Mouse (Mus musculus) macrophage (primary cell): ENCODE data around the gene Crhbp. TPM values are rescaled to one million over a fixed set of nuclear protein-coding genes. Genes with fewer than 3 reads are reported as not detected.

Experiments used
- H3K27ac ChIP-seq: fragments of 350-480 bp; formaldehyde crosslinking; 2 replicates; pipeline ENCODE4 v1.9.0; 2021
- H3K36me3 ChIP-seq: fragments of 350-480 bp; formaldehyde crosslinking; 2 replicates; pipeline ENCODE4 v1.9.0; 2021; ENCODE audit errors: inconsistent target
- H3K4me3 ChIP-seq: fragments of 350-480 bp; formaldehyde crosslinking; 2 replicates; pipeline ENCODE4 v1.9.0; 2021; ENCODE audit errors: inconsistent target
- H3K79me2 ChIP-seq: fragments of 350-480 bp; formaldehyde crosslinking; 2 replicates; pipeline ENCODE4 v1.9.0; 2021; ENCODE audit errors: inconsistent target
- WGBS: methylation state at CpG from one replicate; pipeline ENCODE4 v1.1.7; 2026; ENCODE audit warnings: inconsistent platforms; ENCODE audit not compliant: missing documents; 5-methylcytosine and 5-hydroxymethylcytosine counted together
- polyA plus RNA-seq: library from polyadenylated mRNA; stranded (reverse); fragments of 250-400 nt; gene quantifications from 3 replicates; pipeline ENCODE4 v1.2.4, GENCODE M21; 2018; ENCODE audit warnings: inconsistent platforms

The Crhbp gene
- polyA plus RNA-seq, 1 experiment from 2014 or later, result not detected

DNA sequence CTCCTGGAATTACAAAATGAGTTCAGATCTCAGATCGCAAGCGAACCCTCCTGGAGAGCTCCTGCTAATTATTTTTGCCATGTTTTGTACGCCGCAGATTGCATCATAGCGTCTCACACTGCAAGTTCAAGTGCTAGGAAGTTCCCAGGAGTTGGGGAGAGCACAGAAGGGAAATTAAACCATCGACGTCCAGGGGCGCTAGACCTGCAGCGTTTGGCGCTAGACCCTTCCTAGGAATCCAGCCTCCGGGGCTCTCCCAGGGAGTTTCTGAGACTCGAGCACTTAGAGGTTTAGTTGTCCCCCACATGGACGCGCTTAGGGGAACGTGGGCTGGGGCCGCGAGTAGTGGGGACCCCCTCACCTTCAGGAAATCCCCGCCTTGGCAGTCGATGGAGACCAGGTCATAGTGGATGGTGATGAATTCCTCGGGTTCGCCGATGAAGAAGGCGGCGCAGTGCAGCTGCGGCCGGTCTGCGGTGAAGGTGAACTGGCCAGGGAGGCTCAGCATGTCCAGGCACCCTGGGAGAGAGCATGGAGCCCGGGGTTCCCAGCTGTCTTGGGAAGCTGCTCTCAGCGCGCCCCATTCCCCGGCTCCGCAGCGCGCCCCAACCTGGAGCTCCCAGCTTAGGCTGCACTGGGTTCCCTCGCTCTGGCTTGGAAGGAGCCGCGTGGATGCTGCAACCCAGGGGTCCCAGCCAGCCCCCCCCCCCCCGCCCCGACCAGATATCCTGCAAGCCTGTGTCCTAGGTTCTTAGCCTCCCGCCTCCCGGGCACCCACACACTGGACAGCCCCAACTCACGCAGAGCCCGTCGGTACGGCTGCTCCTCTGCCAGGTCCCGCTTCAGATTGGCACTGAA lies 1.1 kb downstream of the Crhbp start:
- H3K79me2 ChIP-seq, result no peaks in the 10 kb centered on the region
- 5% methylated on average over 44 of the region's 46 CpGs for WGBS
- no peaks in the 10 kb centered on the region for H3K36me3 ChIP-seq
- H3K27ac ChIP-seq, result no peak overlapping the region
- no peak overlapping the region for H3K4me3 ChIP-seq

DNA sequence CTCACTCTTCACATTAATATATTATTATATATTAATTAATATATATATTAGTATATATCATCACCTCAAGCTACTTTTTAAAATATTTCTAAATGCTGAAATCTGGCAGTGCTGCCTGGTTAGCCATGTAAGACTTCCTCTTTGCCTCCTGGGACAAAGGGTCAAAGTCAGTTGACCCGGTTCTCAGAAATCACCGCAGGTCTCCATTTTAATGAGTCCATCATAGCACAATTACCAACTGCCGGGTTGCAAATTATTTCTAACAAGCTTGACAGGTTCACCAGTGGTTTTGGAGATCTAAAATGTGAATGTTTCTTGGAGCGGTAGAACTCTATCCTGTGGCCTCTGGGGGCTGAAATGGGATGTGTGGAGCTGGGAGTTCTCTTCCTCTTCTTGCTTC lies 1.8 kb downstream of the Crhbp start:
- Histone ChIP-seq H3K4me3 (no peak overlapping the region), H3K27ac (no peak overlapping the region), H3K79me2 (no peaks in the 10 kb centered on the region), H3K36me3 (no peaks in the 10 kb centered on the region)
- 36% methylated on average over 4 of the region's 4 CpGs for WGBS

DNA sequence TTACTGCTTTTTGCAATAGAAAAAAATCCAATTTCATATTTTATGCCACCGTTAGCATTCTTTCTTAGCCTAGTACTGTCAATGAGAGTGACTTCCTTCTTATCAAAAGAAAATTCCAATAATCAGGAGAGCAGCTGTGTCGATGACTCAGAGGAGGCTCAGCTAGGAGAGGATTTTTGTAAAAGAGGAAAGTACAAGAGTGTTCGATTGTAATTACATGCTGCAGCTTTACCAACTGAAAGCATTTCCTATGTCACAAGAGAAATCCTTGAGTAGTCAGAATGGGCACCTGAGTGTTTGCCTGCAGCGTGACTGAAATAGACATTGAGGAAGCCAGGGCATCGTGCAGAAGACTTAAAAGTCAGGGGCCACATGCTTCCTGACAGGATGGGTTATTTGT lies 5.2 kb downstream of the Crhbp start:
- Histone ChIP-seq H3K27ac (no peak overlapping the region), H3K79me2 (no peaks in the 10 kb centered on the region), H3K4me3 (no peak overlapping the region), H3K36me3 (no peaks in the 10 kb centered on the region)
- WGBS, result 51% methylated on average over 5 of the region's 5 CpGs

DNA sequence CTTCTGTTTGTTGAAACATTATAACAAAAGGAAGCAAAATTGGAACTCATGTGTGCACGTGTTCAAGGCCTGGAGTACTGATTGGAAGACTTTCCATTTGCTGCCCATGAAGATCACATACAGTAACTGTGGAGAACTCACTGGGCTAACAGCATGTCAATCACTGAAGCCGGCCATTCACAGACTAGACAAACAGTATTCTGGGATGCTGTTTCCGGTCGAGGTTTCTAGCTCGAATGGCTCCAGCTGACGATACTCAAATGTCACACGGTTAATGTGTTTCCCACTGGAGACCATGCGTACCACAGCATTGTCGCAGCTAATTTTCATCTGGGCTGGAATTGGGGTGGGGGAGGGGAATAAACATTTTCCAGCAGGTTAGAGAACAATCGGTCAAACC lies 13.0 kb downstream of the Crhbp start:
- 94% methylated on average over 10 of the region's 10 CpGs for WGBS
- Histone ChIP-seq H3K27ac (no peak overlapping the region), H3K36me3 (no peaks in the 10 kb centered on the region), H3K4me3 (no peak overlapping the region), H3K79me2 (no peaks in the 10 kb centered on the region)

DNA sequence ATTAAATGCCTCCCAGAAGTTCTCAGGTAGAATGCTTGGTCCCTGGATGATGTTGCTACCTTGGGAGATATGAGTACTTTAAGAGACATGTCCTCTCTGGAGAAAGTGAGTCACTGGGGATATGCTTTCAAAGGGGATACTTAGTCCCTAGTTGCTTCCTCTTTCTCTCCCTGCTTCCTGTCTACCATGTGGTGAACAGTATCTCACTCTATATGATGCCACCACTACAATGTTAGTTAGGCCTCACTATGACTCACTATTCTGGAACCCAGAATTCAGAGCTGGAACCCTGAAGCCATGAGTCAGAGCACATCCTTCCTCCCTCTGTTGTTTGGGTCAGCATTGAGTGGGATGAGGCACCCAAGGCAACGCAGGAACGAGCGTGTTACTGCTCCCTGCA lies 17.2 kb downstream of the Crhbp start:
- 48% methylated on average over 3 of the region's 3 CpGs for WGBS
- Histone ChIP-seq H3K36me3 (no peaks in the 10 kb centered on the region), H3K27ac (no peak overlapping the region), H3K4me3 (no peak overlapping the region), H3K79me2 (no peaks in the 10 kb centered on the region)

DNA sequence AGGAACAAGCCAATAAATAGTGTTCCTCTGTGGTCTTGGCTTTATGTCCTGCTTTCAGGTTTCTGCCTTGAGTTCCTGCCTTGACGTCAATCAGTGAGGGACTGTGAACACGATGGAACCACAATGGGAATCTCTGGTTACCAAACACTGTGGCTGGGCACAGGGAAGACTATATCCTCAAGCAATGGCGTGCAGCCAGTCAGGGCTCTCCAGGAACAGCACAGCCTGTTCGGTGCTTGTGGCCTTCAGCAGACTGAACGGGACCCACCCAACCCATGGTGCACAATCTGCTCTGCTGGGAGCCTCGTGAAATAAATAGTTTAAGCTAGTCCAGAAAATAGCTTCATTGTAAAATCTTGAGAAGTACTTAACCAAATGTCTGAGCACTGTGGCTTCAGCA lies 18.3 kb downstream of the Crhbp start:
- 90% methylated on average over 6 of the region's 6 CpGs for WGBS
- no peak overlapping the region for H3K27ac ChIP-seq
- no peaks in the 10 kb centered on the region for H3K79me2 ChIP-seq
- H3K36me3 ChIP-seq, result no peaks in the 10 kb centered on the region
- no peak overlapping the region for H3K4me3 ChIP-seq

DNA sequence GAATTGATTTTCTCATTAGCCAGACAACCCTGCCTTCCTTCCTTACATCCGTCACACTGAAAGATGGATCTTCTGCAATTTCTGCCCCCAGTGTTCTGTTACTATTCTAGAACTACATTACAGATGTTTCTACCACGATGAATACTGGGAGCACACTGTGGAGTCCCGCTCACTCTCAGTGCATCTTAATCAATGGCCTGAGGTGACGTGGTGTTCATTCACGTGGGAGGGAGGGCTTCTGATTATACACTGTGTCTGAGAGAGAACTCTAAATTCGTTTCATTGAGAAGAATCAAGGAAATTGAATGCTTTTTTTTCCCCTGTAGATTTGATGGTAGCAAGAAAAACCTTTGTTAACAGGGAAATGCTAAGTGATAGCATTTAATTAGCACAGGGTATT lies 19.2 kb downstream of the Crhbp start:
- Histone ChIP-seq H3K4me3 (no peak overlapping the region), H3K79me2 (no peaks in the 10 kb centered on the region)
- WGBS, result 86% methylated on average over 6 of the region's 6 CpGs

DNA sequence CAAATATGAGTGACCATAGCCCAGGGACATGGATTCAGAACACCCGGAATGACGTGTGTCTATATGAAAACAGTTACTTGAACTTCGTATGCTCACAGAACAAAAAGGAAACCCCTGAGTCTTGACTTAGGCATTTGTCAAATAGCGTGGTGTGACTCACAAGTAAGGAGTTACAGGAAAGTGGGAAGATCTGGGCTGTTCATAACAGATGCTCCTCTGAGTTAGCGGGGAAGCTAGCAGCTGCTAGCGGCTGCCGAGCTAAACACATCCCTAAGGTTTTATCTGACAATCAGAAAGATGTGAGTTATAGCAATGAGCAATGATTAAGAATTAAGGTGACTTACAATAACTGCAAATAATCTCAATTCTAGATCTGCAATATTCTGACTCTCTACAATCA lies 19.8 kb downstream of the Crhbp start:
- Histone ChIP-seq H3K4me3 (no peak overlapping the region), H3K27ac (no peak overlapping the region), H3K79me2 (no peaks in the 10 kb centered on the region), H3K36me3 (no peaks in the 10 kb centered on the region)
- 92% methylated on average over 7 of the region's 7 CpGs for WGBS

More for the DNA sequence above, 19.2 kb downstream of the Crhbp start:
- Histone ChIP-seq H3K36me3 (no peaks in the 10 kb centered on the region), H3K27ac (no peak overlapping the region)

DNA sequence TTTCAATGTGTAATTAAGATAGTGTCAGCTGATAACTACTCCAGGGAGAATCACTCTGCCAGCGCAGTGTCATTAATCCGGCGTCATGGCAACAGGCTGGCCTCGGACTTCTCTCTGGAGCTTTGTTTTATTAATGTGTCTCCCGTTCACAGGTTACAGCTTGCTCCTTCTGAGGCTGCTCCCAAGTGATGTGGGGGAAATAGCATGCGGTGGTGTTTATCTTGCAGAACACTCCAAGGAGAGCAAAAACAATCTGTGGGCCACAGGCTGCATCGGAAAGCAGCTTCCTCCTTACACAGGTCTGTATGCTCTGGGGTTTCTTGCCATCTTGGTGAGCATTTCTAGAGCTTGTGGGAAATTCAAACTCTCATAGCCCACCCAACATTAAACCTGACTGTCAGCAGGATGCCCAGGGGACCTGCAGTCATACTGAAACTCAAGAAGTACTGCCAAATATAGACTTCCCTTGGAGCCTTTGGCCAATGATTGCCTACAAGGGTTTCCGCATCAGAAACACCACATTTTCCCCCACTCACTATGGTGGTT lies 25.4 kb downstream of the Crhbp start:
- WGBS, result 47% methylated on average over 8 of the region's 8 CpGs
- H3K36me3 ChIP-seq, result no peaks in the 10 kb centered on the region
- no peak overlapping the region for H3K27ac ChIP-seq
- H3K4me3 ChIP-seq, result no peak overlapping the region
- no peaks in the 10 kb centered on the region for H3K79me2 ChIP-seq

DNA sequence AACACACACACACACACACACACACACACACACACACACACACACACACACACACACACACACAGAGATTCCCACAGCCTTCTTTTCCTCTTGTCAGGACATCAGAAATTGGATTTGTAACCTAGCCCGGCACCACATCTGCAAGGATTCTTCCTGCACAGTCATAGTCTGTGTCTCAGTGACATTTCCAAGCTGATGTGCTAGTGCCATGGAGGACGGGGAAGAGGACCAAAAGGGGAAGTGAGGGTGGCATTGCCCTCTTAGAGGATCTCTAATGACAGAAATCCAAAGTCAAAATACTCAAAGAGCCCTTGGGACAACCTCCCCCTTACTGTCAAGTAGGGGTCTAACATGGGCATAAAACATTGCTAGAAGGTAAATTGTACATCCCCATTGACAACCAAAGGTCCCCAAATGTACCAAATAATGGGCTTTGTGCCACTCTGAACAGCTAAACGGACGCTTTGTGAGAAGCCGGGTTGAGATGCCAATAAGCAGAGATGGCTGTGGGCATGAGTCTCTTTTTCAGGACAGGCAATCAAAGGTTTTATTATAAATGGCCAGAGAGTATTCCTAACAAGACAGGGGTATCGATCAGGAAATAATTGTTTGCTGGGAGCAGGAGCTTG lies 26.0 kb downstream of the Crhbp start:
- Histone ChIP-seq H3K27ac (no peak overlapping the region), H3K36me3 (no peaks in the 10 kb centered on the region)
- WGBS, result 65% methylated on average over 6 of the region's 6 CpGs

DNA sequence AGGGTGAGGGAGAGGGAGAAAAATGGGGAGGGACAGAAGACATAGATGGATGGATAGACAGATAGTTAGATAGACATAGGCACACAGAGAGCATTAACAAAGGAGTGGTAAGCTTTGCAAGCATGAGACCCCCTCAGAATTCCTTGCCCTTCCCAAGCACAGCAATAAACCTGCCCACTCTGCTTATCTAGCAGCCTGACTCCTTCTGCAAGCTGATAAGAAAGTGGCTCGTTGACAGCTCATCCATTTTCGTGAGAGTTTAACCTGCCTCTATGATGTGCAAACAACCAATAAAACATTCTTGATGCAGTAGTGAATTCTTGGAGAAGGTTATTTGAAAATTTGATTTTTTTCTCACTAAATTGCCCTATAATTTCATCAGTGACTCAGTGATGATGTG lies 32.5 kb downstream of the Crhbp start:
- Histone ChIP-seq H3K36me3 (no peaks in the 10 kb centered on the region), H3K4me3 (no peak overlapping the region), H3K79me2 (no peaks in the 10 kb centered on the region), H3K27ac (no peak overlapping the region)
- 37% methylated on average over 2 of the region's 2 CpGs for WGBS

More for the DNA sequence above, 26.0 kb downstream of the Crhbp start:
- H3K79me2 ChIP-seq, result no peaks in the 10 kb centered on the region
- no peak overlapping the region for H3K4me3 ChIP-seq

DNA sequence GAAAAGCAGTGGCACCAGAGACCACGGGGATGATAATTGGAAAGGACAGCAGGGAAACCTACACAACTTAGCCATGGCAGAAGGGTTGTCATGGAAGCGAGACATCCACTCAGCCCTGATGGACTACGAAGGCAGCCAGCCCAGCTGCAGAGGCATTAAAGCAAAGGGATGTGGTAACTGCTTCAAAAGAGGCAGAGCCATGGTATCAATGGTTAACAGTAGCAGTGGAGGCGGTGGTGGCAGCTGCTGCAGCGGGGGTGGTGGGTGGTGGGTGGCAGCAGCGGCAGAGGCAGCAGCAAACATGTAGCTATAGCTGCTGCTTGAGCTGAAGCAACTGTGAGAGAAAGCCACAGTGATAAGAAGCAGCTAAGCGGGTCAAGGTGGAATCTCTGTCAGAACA lies 51.5 kb downstream of the Crhbp start:
- WGBS, result 93% methylated on average over 7 of the region's 7 CpGs
- no peaks in the 10 kb centered on the region for H3K79me2 ChIP-seq
- no peak overlapping the region for H3K27ac ChIP-seq
- no peak overlapping the region for H3K4me3 ChIP-seq
- no peaks in the 10 kb centered on the region for H3K36me3 ChIP-seq

DNA sequence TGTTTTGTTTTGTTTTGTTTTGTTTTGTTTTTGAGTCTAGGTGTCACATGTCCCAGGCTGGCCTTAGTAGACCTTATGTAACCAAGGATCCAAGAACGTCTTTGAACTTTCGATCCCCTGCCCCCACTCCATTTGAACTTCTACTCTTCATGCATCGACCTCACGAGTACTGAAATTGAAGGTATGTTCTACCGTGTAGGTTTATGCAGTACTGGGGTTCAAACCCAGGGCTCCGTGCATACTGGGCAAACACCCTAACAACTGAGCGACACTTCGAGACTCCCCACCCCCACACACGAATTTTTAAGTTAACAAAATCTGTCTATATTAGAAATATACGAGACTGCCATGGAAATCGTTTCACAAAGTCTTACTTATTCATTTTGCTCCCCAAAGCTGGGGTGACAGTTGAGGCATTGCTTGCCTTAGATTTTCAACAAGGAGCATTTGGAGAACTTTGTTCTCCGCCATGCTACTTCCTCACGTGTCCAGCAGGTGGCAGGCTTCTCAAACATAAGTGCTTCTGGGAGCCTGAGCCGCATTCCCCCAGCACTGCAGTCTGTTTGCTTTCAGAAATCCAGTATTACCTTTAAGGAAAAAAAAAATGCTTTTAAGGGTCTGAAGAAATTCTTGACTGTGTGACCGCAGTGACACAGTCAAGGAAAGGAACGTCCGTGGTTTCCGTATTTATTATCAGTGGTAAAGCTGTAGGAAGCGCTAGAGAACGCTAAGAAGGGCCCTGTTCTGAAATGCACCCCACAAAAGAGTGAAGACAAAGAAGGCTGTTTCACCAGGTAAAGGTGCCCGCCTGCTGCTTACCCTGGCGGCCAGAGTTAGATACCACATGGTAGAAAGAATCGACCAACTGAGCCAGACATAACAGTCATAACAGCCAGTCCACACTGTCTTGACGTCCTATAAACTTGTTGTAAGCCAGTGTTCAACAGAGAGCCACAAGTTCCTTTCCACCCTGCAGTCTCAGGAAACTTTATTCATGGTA lies 54.6 kb downstream of the Crhbp start:
- WGBS, result 33% methylated on average over 24 of the region's 24 CpGs
- H3K4me3 ChIP-seq, result no peak overlapping the region
- no peaks in the 10 kb centered on the region for H3K36me3 ChIP-seq
- no peak overlapping the region for H3K27ac ChIP-seq
- H3K79me2 ChIP-seq, result no peaks in the 10 kb centered on the region

DNA sequence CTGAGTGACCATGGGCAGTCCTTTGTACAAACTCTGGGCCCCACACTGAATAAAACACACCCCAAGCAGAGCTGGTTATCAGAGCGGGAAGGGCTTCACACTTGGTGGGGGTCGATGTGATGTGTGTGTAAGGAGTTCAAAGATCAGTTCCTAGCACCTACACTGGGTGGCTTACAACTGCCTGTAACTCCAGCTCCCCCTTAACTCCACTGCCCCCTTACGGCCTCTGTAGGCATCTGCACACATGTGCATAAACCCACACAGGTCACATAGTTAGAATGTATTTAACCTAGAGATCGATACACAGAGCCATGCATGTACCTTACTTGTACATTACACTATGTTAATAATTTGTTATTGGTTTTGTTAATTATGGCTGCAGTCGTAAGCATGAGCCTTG lies 56.5 kb downstream of the Crhbp start:
- no peaks in the 10 kb centered on the region for H3K36me3 ChIP-seq
- no peak overlapping the region for H3K4me3 ChIP-seq
- 91% methylated on average over 5 of the region's 5 CpGs for WGBS
- no peak overlapping the region for H3K27ac ChIP-seq
- H3K79me2 ChIP-seq, result no peaks in the 10 kb centered on the region
